Mouse (Mus musculus): ENCODE measurements around the gene Ubtd2. TPM values are rescaled to one million over a fixed set of nuclear protein-coding genes. Genes with fewer than 3 reads are reported as not detected.

Gene Ubtd2
- polyA plus RNA-seq, 1 experiment from 2014 or later: 53.7 TPM

DNA sequence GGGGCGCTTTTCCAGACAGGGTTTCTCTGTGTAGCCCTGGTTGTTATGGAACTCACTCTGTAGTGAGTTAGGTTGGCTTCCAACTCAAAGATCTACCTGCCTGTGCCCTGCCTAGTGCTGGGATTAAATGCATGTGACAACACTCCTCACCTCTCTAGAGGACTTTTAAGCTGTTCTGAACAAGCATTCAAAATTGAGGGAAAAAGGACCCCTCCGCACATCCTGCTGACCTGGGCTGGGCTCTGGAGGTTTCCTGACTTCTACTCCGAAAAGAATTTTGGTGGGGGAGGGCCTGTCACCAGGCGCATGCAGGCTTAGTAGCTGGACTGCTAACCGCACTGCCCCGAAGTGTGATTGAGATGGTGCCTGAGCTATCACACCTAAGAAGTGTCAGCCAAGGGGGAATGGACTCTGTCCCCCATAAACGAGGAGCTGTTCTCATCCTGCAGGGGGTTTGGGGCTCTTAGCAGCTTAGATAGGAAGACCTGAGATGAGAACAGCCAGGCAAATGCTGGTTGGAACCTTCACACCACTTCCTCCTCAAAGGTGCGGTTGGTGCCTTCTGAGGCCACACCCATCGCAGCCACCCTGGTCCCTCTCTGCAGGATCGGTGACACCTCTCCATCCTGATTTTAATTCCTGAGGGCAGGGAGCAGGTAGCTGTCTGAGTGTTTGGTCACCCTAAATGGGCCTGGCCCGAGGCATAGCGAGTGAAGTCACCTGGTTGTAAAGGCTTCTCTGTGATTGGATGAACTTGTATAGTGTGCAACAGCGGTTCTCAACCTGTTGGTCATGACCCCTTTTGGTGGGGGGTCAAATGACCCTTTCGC lies 98.4 kb downstream of the Ubtd2 start:
- ATAC-seq (ENCODE audit: low FRiP score) (no peak), DNase-seq (ENCODE audit: low spot score) (no peak)
- no peaks in the 10 kb centered on the region for H3K27me3 ChIP-seq (ENCODE audit: control insufficient read depth, insufficient read depth, low read length)
- no peak overlapping the region for H3K4me2 ChIP-seq (replicated peaks)
- H3K4me3 ChIP-seq (replicated peaks; ENCODE audit: low read length): no peak overlapping the region
- no peak overlapping the region for H3K9ac ChIP-seq
- H3K36me3 ChIP-seq (replicated peaks; ENCODE audit: control insufficient read depth, insufficient read depth): no peaks in the 10 kb centered on the region
- no peak overlapping the region for H3K27ac ChIP-seq
- peaks cover 22% of the 10 kb centered on the region for H3K4me1 ChIP-seq (replicated peaks; ENCODE audit: control insufficient read depth, insufficient read depth, low read length)
- WGBS: 86% methylated on average over 14 of the region's 14 CpGs
- no peaks in the 10 kb centered on the region for H3K9me3 ChIP-seq (ENCODE audit: control insufficient read depth, low read length)

DNA sequence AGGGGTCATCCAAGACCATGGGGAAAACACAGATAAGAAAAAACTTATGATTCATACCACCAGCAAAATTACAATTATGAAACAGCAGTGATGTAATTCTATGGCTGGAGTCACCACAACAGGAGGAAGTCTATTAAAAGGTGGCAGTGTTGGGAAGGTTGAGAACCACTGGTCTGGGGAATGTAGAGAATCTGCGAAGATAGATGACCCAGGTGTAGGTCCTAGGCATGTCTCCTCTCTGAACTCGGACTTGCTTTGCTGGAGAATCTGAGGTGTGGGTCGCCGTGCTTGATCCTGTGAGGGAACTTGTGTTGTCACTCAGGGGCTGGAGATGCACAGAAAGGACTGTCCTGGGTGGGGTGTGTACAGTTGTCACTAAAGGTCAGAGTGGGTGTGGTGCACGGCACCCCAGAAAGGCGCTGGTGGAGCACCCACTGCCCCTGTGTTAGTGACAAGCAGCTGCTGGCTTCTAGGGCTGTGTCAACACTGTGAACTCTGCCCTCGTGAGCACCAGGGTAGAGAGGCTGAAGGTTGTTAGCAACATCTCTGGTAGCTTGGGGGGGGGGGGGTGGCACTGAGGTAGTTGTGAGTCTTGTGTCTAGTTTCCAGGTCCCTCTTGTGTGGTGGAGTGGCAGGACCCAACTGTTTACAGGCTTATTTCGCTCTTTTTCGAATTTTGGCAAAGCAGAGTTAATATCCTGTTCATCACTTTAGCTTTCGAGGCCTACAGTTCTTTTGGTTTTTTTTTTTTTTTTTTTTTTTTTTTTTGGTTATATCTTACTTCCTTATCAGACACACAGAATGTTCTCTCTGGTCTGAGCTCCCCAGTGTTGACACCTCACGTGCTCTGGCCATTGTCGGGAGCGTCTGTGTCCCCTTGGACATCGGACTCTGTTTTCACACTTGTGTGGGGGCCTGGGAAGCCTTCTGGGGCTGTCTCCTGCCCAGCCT lies 99.2 kb downstream of the Ubtd2 start:
- 88% methylated on average over 14 of the region's 14 CpGs for WGBS
- Histone ChIP-seq H3K27me3 (ENCODE audit: control insufficient read depth, insufficient read depth, low read length) (no peaks in the 10 kb centered on the region), H3K9ac (no peak overlapping the region), H3K4me3 (replicated peaks; ENCODE audit: low read length) (no peak overlapping the region), H3K4me2 (replicated peaks) (no peak overlapping the region), H3K4me1 (replicated peaks; ENCODE audit: control insufficient read depth, insufficient read depth, low read length) (peaks cover 17% of the 10 kb centered on the region), H3K9me3 (ENCODE audit: control insufficient read depth, low read length) (no peaks in the 10 kb centered on the region), H3K36me3 (replicated peaks; ENCODE audit: control insufficient read depth, insufficient read depth) (no peaks in the 10 kb centered on the region), H3K27ac (no peak overlapping the region)
- ATAC-seq (ENCODE audit: low FRiP score) (no peak), DNase-seq (ENCODE audit: low spot score) (no peak)

DNA sequence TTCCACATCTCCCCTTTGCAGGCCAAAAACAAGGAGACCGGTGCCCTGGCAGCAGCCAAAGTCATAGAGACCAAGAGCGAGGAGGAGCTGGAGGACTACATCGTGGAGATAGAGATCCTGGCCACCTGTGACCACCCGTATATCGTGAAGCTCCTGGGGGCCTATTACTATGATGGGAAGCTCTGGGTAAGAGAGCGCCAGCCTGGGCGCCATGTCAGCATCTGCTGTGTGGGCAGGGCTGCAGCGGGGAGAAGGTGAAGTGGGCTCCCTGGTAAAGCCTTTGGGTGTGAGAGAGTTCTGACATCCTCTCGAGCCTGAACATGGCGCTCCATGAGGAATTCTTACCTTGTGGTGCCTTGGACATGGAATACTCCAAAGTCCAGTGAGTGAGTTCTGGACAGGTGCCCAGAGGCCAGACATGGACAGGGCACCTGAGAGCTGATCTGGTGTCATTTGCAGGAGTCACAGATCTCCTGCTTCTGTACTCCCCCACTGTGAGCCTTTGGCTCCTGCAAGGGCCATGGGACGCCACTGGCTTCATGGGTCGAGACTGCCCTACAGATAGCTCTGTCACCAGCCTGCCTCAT lies 100.0 kb downstream of the Ubtd2 start:
- no peak overlapping the region for H3K4me3 ChIP-seq (replicated peaks; ENCODE audit: low read length)
- no peaks in the 10 kb centered on the region for H3K36me3 ChIP-seq (replicated peaks; ENCODE audit: control insufficient read depth, insufficient read depth)
- H3K27me3 ChIP-seq (ENCODE audit: control insufficient read depth, insufficient read depth, low read length): no peaks in the 10 kb centered on the region
- H3K27ac ChIP-seq: no peak overlapping the region
- no peak overlapping the region for H3K9ac ChIP-seq
- no peaks in the 10 kb centered on the region for H3K9me3 ChIP-seq (ENCODE audit: control insufficient read depth, low read length)
- H3K4me2 ChIP-seq (replicated peaks): no peak overlapping the region
- peaks cover 13% of the 10 kb centered on the region for H3K4me1 ChIP-seq (replicated peaks; ENCODE audit: control insufficient read depth, insufficient read depth, low read length)
- ATAC-seq (ENCODE audit: low FRiP score): no peak
- 91% methylated on average over 12 of the region's 12 CpGs for WGBS
- no peak for DNase-seq (ENCODE audit: low spot score)

DNA sequence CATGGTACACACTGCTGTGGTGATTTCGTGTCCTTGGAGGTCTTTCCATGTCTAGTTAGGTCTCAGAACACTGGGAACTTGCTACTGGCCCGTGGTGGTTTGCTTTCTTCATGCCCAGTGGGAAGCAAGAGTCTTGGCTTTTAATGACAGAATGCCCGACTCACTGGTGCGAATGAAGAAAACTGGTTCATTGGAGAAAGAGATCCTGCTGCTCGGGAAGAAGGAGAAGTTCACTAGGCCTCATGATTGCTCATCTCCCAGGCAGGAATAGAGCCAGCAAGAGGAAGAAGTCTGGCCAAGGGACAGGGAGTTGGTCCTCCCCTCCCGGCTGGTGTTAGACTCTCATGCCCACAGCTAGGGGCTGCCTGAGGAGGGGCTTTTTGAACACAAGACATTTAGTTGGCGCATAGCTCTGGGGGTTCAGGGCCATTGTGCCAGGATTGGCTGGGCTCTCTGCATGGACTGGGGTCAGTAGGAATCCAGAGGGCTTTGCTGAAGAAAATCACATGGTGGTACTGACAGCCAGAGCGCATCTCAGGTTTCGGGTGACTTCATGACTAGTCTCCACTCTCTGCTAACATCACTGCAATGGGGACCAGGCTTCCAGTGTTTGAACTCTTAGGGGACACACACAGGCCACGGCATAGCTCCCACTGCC lies 101.3 kb downstream of the Ubtd2 start:
- H3K9me3 ChIP-seq (ENCODE audit: control insufficient read depth, low read length): no peaks in the 10 kb centered on the region
- peaks cover 13% of the 10 kb centered on the region for H3K4me1 ChIP-seq (replicated peaks; ENCODE audit: control insufficient read depth, insufficient read depth, low read length)
- no peak overlapping the region for H3K4me3 ChIP-seq (replicated peaks; ENCODE audit: low read length)
- 71% methylated on average over 10 of the region's 10 CpGs for WGBS
- no peaks in the 10 kb centered on the region for H3K36me3 ChIP-seq (replicated peaks; ENCODE audit: control insufficient read depth, insufficient read depth)
- no peak for ATAC-seq (ENCODE audit: low FRiP score)
- H3K9ac ChIP-seq: no peak overlapping the region
- H3K4me2 ChIP-seq (replicated peaks): no peak overlapping the region
- DNase-seq (ENCODE audit: low spot score): no peak
- no peak overlapping the region for H3K27ac ChIP-seq
- no peaks in the 10 kb centered on the region for H3K27me3 ChIP-seq (ENCODE audit: control insufficient read depth, insufficient read depth, low read length)

DNA sequence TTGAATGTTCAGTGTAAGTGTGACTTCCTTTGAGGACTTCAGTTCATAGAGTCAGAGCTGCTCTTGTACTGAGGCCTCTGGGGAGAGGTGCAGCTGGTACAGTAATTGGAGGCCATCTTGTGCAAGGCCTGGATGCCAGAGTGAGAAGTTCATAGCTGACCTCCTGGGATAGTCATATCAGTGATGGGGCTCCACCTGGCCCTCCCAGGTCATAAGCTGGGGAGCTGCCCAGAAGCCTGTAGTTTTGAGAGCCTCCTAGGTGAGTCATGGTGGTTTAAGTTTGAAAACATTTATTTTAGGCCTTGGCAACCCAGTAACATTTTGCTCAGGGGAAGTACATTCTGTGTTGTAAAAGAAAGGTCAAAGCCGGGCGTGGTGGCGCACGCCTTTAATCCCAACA lies 102.9 kb downstream of the Ubtd2 start:
- Histone ChIP-seq H3K9me3 (ENCODE audit: control insufficient read depth, low read length) (no peaks in the 10 kb centered on the region), H3K4me3 (replicated peaks; ENCODE audit: low read length) (no peak overlapping the region), H3K4me2 (replicated peaks) (no peak overlapping the region), H3K4me1 (replicated peaks; ENCODE audit: control insufficient read depth, insufficient read depth, low read length) (peaks cover 3% of the 10 kb centered on the region; the same call in 1 of the 2 replicates), H3K27ac (no peak overlapping the region), H3K27me3 (ENCODE audit: control insufficient read depth, insufficient read depth, low read length) (no peaks in the 10 kb centered on the region), H3K36me3 (replicated peaks; ENCODE audit: control insufficient read depth, insufficient read depth) (no peaks in the 10 kb centered on the region), H3K9ac (no peak overlapping the region)
- DNase-seq (ENCODE audit: low spot score) (no peak), ATAC-seq (ENCODE audit: low FRiP score) (no peak)
- 96% methylated on average over 4 of the region's 4 CpGs for WGBS

DNA sequence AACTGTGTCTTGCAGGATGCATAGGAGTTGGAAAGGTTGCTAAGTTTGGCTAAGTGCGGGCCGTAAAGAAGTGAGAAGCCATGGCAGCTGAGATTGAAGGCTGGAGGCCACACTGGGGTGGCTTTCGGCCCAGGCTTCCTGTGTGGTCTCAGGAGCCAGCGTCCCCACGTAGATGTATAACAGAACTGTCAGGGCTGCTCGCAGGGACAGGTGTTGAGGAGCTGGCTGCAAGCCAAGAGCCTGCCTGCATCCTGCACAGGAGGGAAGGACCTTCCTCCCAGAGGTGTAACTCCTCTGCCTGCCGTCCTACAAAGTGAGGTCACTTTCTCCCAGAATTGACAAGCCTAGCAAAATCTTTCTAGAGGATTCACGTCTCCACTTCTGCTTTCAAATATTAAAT lies 103.5 kb downstream of the Ubtd2 start:
- no peaks in the 10 kb centered on the region for H3K36me3 ChIP-seq (replicated peaks; ENCODE audit: control insufficient read depth, insufficient read depth)
- no peak overlapping the region for H3K9ac ChIP-seq
- H3K4me2 ChIP-seq (replicated peaks): no peak overlapping the region
- H3K4me1 ChIP-seq (replicated peaks; ENCODE audit: control insufficient read depth, insufficient read depth, low read length): no peaks in the 10 kb centered on the region
- WGBS: 56% methylated on average over 8 of the region's 8 CpGs
- H3K4me3 ChIP-seq (replicated peaks; ENCODE audit: low read length): no peak overlapping the region
- no peaks in the 10 kb centered on the region for H3K27me3 ChIP-seq (ENCODE audit: control insufficient read depth, insufficient read depth, low read length)
- no peaks in the 10 kb centered on the region for H3K9me3 ChIP-seq (ENCODE audit: control insufficient read depth, low read length)
- ATAC-seq (ENCODE audit: low FRiP score) (no peak), DNase-seq (ENCODE audit: low spot score) (no peak)
- no peak overlapping the region for H3K27ac ChIP-seq

DNA sequence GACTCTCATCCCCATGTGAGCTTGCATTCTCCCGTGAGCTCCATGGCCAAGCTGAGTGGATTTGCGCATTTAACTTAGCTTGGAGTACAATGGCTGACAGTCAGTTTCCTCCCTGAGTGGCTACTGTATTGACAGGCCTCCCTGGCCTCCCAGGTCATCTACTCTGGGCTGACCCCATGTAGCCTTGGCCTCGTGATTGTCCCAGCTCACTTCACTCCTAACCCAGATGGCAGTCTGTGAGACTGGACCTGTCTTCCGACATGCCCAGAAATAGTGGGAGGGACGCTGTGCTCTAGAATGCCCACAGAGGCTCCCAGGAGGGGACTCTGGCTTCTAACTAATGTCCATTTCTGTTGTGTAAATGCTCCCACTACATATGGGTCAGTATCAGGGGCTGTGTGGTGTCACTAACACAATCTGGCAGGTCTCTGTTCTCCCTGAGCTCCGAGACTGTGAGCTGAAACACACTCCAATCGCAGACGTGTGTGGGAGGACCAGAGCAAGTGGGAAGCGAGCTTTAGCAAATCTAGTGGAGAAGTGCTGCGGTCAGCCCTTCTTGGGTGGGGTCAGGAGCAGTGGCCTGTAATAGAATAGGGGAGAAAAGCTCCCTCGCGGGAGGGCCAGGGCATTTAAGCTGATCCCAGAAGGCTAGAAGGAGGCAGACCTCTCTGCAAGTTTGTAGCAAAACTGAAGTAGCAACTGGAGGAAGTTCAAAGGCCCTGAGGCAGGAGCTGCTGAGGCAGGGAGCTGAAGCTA lies 105.0 kb downstream of the Ubtd2 start:
- DNase-seq (ENCODE audit: low spot score) (no peak), ATAC-seq (ENCODE audit: low FRiP score) (no peak)
- no peak overlapping the region for H3K9ac ChIP-seq
- H3K4me2 ChIP-seq (replicated peaks): no peak overlapping the region
- no peak overlapping the region for H3K4me3 ChIP-seq (replicated peaks; ENCODE audit: low read length)
- H3K9me3 ChIP-seq (ENCODE audit: control insufficient read depth, low read length): no peaks in the 10 kb centered on the region
- no peaks in the 10 kb centered on the region for H3K36me3 ChIP-seq (replicated peaks; ENCODE audit: control insufficient read depth, insufficient read depth)
- H3K4me1 ChIP-seq (replicated peaks; ENCODE audit: control insufficient read depth, insufficient read depth, low read length): no peaks in the 10 kb centered on the region
- H3K27ac ChIP-seq: no peak overlapping the region
- no peaks in the 10 kb centered on the region for H3K27me3 ChIP-seq (ENCODE audit: control insufficient read depth, insufficient read depth, low read length)
- WGBS: 82% methylated on average over 12 of the region's 12 CpGs

DNA sequence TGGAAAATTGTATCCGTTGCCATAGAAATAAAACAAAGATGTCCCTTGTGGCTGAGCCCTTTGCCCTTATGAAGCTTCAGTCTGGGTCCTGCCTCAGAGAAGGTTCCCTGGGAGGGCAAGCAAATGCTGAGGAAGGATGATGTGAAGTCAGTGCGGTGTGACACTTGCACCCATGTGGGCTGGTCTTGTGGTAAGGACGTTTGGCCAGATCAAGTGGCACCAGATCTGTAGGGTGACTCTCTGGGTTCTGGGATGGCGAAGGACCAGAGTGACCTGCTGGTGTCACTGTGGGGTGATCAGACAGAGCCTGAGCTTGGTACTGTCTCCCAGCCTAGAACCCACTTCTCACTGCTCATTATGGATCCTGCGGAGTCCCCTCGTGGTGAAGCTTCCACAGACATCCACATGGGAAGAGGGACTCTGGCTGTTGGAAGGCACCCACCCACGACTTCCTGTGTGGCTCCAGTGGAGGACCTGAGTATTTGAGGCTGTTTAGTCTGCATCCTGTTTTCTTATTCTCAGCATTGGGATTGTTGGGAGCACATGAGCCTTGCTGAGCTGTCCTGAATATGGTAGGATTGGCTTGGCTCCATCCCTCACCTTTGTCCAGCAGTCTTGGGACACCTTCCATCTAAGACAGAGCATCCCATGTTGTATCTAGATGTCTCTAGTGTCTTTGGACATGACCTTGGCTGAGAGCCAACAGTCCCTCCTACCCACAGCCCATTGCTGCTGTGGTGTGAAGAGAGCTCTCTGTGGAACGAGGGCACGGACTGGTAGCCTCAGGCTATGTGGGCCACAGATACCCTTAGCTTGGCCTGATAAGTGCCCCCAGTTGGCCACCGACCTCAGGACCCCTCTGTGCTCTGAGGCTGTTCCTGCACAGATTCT lies 106.5 kb downstream of the Ubtd2 start:
- H3K4me2 ChIP-seq (replicated peaks): no peak overlapping the region
- no peak overlapping the region for H3K9ac ChIP-seq
- no peak overlapping the region for H3K4me3 ChIP-seq (replicated peaks; ENCODE audit: low read length)
- DNase-seq (ENCODE audit: low spot score) (no peak), ATAC-seq (ENCODE audit: low FRiP score) (no peak)
- H3K4me1 ChIP-seq (replicated peaks; ENCODE audit: control insufficient read depth, insufficient read depth, low read length): peaks cover under 1% of the 10 kb centered on the region; the same call in 1 of the 2 replicates
- WGBS: 67% methylated on average over 10 of the region's 10 CpGs
- H3K27ac ChIP-seq: no peak overlapping the region
- no peaks in the 10 kb centered on the region for H3K36me3 ChIP-seq (replicated peaks; ENCODE audit: control insufficient read depth, insufficient read depth)
- H3K27me3 ChIP-seq (ENCODE audit: control insufficient read depth, insufficient read depth, low read length): no peaks in the 10 kb centered on the region
- H3K9me3 ChIP-seq (ENCODE audit: control insufficient read depth, low read length): no peaks in the 10 kb centered on the region

Data from hindbrain, embryonic 14.5 days (tissue).